Mouse (Mus musculus) central nervous system, embryonic 11.5 days (tissue): ENCODE data around the gene Rpl32. TPM values are rescaled to one million over a fixed set of nuclear protein-coding genes. Genes with fewer than 3 reads are reported as not detected.

Source experiments
- polyA plus RNA-seq: library from polyadenylated mRNA; depleted of rRNA; stranded (reverse); fragments of >200 nt; gene quantifications from 2 replicates; pipeline ENCODE4 v1.2.3, GENCODE M21; 2012; rRNA removed

Rpl32 gene
- polyA plus RNA-seq = 1,142 and 2,805 TPM in 2 replicates

DNA sequence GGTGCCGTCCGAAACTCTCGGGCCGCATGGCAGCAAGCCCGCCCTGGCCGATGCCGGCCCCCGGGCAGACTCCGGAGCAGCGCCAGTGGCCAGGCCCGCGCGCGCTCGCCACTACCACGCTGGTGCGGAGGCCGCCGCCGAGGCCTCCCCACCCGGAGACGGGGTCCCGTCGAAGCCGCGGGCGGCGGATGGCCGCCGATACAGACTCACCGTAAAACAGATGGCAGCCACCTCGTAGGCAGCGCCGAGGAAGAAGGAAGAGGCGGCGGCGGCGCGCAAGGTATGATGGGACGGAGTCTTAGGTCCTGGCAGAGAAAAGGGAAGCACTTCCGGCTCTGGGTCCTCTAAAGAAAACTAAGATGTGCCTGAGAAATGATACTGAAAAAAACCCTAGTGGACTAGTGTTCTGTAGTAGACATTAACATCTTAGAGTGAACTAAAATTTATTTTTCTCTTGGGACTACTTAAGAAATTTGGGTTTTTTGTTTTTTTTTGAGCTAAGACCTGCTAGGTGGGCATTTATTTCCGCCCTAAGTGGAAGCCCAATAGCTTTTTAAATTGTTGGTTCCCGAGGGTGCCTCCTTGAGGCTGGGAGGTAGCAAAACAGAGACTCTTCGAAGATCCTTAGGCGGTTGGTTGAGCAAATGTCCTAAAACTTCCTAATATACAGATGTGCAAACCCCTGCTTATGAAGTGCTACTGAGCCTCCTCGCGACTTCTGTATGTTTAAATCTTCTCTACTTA, at the start of gene Rpl32:
TSS of gene Rpl32 (minus strand) at position 260 of the 744 bp plus-strand sequence.

DNA sequence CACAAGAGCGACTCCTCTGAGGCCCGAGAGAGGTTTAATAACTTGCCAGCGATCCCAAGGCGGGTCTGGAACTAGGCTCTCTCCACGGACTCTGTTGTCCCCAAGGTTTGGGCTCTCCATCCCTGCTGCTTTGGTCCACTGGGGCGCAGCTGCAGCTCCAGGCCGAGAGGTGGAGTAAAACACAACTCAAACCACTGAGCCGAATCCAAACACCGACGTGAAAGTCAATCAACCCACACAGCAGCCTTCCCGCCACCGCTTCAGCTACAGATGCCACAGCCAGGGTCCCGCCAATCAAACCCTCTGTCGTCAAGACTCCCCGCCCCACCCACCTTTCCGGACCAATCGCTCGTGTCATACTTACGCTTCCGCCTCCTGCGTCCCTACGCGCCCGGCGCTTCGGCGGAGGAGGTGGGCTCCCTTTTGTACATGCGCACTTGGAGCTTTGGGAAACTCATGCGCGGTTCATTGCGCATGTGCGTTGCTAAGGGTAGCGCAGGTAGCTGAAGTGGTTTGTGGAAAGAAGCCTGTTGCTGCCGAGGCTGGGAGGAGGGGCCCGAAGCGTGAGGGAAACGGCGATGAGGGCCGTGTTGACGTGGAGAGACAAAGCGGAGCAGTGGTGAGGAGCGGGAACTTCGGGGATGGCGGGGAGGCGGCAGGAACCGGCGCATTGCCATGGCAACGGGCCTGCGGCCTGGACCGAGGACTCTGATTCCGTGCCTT, 44.7 kb upstream of the Rpl32 start, which contains the start of the genes Mbd4 and Ift122:
TSS of gene Mbd4 (minus strand) at position 281 of the 723 bp plus-strand sequence.
TSS of gene Ift122 (plus strand) at position 380 of the 723 bp plus-strand sequence.

DNA sequence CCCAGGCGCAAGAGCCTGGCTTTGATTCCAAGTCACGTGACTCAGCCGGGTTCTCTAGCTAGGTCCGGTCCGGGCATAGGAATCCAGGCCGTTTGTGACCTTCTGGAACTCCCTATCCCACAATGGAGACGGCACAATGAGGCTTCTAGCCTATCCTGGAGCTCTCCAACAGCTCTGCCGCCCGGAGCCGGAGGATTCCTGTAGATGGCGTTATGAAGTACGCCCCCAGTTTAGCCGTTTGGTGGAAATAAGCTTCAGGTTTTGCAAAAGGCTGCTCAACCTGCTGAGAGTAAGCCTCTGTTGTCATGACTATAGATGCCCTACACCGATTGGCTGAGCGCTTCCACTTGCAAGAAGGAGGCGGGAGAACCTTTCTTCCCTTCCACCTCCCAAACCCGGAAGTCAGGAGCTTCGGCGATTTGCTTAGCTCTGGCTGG, 29.6 kb upstream of the Rpl32 start, which contains the start of gene Efcab12:
TSS of gene Efcab12 (minus strand) at position 252 of the 437 bp plus-strand sequence.

DNA sequence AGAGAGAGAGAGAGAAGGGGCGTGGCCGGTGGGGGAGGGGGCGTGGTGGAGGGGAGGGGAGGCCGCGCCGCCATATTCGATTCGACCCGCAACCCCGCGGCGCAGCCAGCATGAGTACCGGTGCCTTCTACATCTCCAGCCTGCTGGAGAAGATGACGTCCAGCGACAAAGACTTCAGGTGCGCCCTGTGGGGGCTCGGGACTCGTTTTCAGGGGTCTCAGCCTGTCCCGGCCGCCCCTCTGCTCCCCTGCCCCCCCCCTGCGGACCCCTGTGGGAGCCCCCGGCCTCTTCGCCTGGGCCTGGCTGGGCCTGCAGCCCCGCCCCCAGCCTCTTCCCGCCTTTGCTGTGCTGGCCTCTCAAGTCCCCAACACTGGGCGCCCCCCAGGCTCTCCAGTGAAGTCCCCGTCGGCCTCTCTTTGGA, 34.0 kb downstream of the Rpl32 start, which contains the start of gene Cand2:
TSS of gene Cand2 (plus strand) at position 38 of the 421 bp plus-strand sequence.

DNA sequence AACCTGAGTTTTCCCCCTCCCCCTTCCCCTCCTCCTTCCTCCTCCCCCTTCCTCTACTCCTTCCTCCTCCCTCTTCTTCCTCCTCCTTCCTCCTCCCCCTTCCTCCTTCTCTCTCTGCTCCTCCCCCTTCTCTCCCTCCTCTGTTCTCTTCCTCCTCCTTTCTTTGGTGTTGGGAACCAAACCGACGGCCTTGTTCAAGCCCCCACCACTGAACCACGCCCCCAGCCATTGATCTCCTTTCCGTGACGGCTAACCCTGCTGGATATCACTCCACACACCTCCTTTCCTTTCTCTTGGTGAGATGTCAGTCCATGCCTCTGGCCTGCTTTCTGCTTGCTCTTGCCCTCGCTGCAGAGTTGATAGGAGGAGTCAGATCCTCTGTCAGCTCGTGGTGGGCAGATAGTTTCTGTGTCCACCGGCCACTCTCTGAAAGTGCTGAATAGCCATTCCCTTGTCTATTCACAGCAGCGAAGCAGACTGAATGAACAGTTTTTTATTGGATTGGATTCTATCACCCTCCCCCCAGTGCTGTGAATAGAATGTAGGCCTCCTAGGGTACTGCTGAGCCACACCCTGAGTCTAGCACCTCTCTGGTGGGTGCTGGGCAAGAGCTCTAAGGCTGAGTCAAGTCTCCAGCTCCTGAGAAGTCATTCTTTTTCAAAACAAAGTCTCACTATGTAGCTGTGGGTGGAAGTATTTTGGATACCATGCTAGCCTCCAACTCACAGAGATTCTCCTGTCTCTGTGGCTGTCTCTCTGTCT, 46.4 kb downstream of the Rpl32 start, which contains the start of gene Tmem40:
TSS of gene Tmem40 (minus strand) at position 416 of the 762 bp plus-strand sequence.

Other genes with a start within 250 kb of the Rpl32 start
- gene Mkrn2os, start 216.2 kb downstream of the Rpl32 start, polyA plus RNA-seq = 0.11 and 0.30 TPM in 2 replicates
- gene Mkrn2, start 206.8 kb downstream of the Rpl32 start, polyA plus RNA-seq = 12.2 and 20.2 TPM in 2 replicates
- gene Raf1, start 132.1 kb downstream of the Rpl32 start, polyA plus RNA-seq = 168 and 189 TPM in 2 replicates
- 2.3 and 2.9 TPM in 2 replicates for gene Tmem40, start 46.3 kb downstream of the Rpl32 start, polyA plus RNA-seq
- 41.4 and 51.1 TPM in 2 replicates for gene Cand2, start 34.2 kb downstream of the Rpl32 start, polyA plus RNA-seq
- gene Efcab12, start 29.7 kb upstream of the Rpl32 start, polyA plus RNA-seq = 2.0 and 2.4 TPM in 2 replicates
- 22.2 and 22.8 TPM in 2 replicates for gene Mbd4, start 44.6 kb upstream of the Rpl32 start, polyA plus RNA-seq
- 17.6 and 20.0 TPM in 2 replicates for gene Ift122, start 44.7 kb upstream of the Rpl32 start, polyA plus RNA-seq
- gene Rho, start 123.0 kb upstream of the Rpl32 start, polyA plus RNA-seq = 0.41 and 1.0 TPM in 2 replicates
- gene H1foo, start 136.2 kb upstream of the Rpl32 start, polyA plus RNA-seq = 0.07 TPM in 1 of 2 replicates, not detected in the other
- gene Plxnd1, start 186.3 kb upstream of the Rpl32 start, polyA plus RNA-seq = 19.0 and 46.7 TPM in 2 replicates